Mouse (Mus musculus) cerebellum, adult 9-11 months (tissue): ENCODE data around the gene Aurka.

Experiments used
- DNase-seq: peaks from one replicate; pipeline ENCODE4 v3.0.0; 2022

Aurka gene

GRCm38 (mm10) chr2:172311731-172312130 is 58.6 kb downstream of the Aurka start:
- DNase-seq, result no peak

DNA sequence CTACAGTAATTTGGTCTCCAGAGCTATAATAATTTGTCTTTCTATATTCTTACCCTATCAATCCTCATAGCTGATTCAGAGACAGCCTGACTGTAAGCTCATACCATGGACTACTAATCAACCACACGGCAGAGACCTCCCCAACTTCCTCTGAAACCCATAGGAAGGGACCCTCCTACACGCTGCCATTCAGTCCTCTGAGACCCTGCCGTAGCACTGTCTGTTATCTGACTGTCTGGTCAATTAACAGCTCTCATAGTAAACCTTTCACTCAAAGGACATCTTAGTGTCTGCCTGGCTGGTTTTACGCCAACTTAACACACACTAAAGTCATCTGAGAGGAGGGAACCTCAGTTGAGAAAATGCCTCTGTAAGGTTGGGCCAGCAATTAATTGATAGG is 63.8 kb downstream of the Aurka start:
- no peak for DNase-seq
